Mouse (Mus musculus) bone marrow, adult 2 months (tissue): ENCODE measurements around the gene Gm21981.

Source experiments
- CTCF ChIP-seq: fragments of 200-500 bp; IDR thresholded peaks from 2 replicates; pipeline ENCODE4 v1.5.1; 2011; ENCODE audit warnings: low read length, control low read depth; ENCODE audit not compliant: control insufficient read depth, insufficient read depth
- POLR2A ChIP-seq: fragments of 200-500 bp; IDR thresholded peaks from 2 replicates; pipeline ENCODE4 v1.6.1; 2011; ENCODE audit warnings: low read depth, mild to moderate bottlenecking, control low read depth, low read length, borderline replicate concordance; ENCODE audit not compliant: control insufficient read depth

GRCm38 (mm10) chr17:47672311-47673111, 21.7 kb downstream of the Gm21981 start:
- no peak for TF ChIP-seq POLR2A
- no peak for TF ChIP-seq CTCF
